Mouse (Mus musculus) stomach, embryonic 14.5 days (tissue): ENCODE results near the gene Gadd45a. TPM values are rescaled to one million over a fixed set of nuclear protein-coding genes. Genes with fewer than 3 reads are reported as not detected.

Experiments
- ATAC-seq: fragments of 200-750 bp; cut with Nextera tagmentation; 2 replicates; pipeline ENCODE4 v1.8.0; 2017; ENCODE audit warnings: low read depth, moderate TSS enrichment; ENCODE audit not compliant: insufficient number of reproducible peaks, insufficient read depth, low FRiP score
- H3K27ac ChIP-seq: fragments of 300-500 bp; sonication (generic); 2 replicates; pipeline ENCODE4 v1.5.1; 2014; ENCODE audit warnings: mild to moderate bottlenecking, low read length, moderate library complexity, mixed read lengths
- H3K27me3 ChIP-seq: fragments of 300-500 bp; sonication (generic); 2 replicates; pipeline ENCODE4 v1.6.1; 2014; ENCODE audit warnings: low read length, control low read depth, mixed read lengths; ENCODE audit not compliant: control insufficient read depth, insufficient read depth
- H3K36me3 ChIP-seq: fragments of 300-500 bp; sonication (generic); 2 replicates; pipeline ENCODE4 v1.6.1; 2014; ENCODE audit warnings: mild to moderate bottlenecking, control low read depth, low read length, moderate library complexity, mixed read lengths; ENCODE audit not compliant: control insufficient read depth, insufficient read depth
- H3K4me1 ChIP-seq: fragments of 300-500 bp; sonication (generic); 2 replicates; pipeline ENCODE4 v1.6.1; 2014; ENCODE audit warnings: low read length, control low read depth, mixed read lengths; ENCODE audit not compliant: control insufficient read depth, insufficient read depth
- H3K4me2 ChIP-seq: fragments of 300-500 bp; sonication (generic); replicated peaks from 2 replicates; pipeline ENCODE4 v1.6.1; 2014; ENCODE audit warnings: low read depth, low read length, control low read depth
- H3K4me3 ChIP-seq: fragments of 300-500 bp; sonication (generic); 2 replicates; pipeline ENCODE4 v1.5.1; 2014; ENCODE audit warnings: low read depth, low read length, control low read depth
- H3K9ac ChIP-seq: fragments of 300-500 bp; sonication (generic); replicated peaks from 2 replicates; pipeline ENCODE4 v1.6.1; 2014; ENCODE audit warnings: low read depth, mild to moderate bottlenecking, control low read depth, low read length, moderate library complexity, mixed read lengths
- H3K9me3 ChIP-seq: fragments of 300-500 bp; sonication (generic); 2 replicates; pipeline ENCODE4 v1.6.1; 2016; ENCODE audit warnings: low read depth, low read length, control low read depth; ENCODE audit not compliant: control insufficient read depth
- WGBS: fragments of 180-500 bp; shearing (Covaris S2); extraction: QIAGEN DNeasy Blood & Tissue Kit; methylation state at CpG from one replicate; pipeline ENCODE4 v1.1.7; 2014; 5-methylcytosine and 5-hydroxymethylcytosine counted together
- polyA plus RNA-seq: library from polyadenylated mRNA; unstranded; fragments of >200 nt; fragmentation: Nextera tagmentation; extraction: Ambion mirVana; gene quantifications from 2 replicates; pipeline ENCODE4 v1.2.1, GENCODE M21; 2014

The Gadd45a gene
- polyA plus RNA-seq, 1 experiment from 2014 or later = 13.0 TPM

- no peak for ATAC-seq
- no peak overlapping the region for H3K4me3 ChIP-seq
- H3K9me3 ChIP-seq = no peaks in the 10 kb centered on the region
- no peak overlapping the region for H3K27ac ChIP-seq
- H3K27me3 ChIP-seq = no peaks in the 10 kb centered on the region
- no peak overlapping the region for H3K9ac ChIP-seq
- H3K4me2 ChIP-seq = no peak overlapping the region
- WGBS = 76% methylated on average over 7 of the region's 7 CpGs
- peaks cover 9% of the 10 kb centered on the region; the same call in 1 of the 2 replicates for H3K4me1 ChIP-seq
- no peaks in the 10 kb centered on the region for H3K36me3 ChIP-seq
These were observed 26.7 kb downstream of the Gadd45a start for GRCm38 (mm10) chr6:67010370-67011216.

- Histone ChIP-seq H3K27me3 (no peaks in the 10 kb centered on the region), H3K4me1 (0 out of 2 replicates have a peak, but pooled peaks cover 5% of the 10 kb centered on the region), H3K27ac (no peak overlapping the region), H3K9ac (no peak overlapping the region), H3K4me2 (no peak overlapping the region), H3K4me3 (no peak overlapping the region), H3K9me3 (no peaks in the 10 kb centered on the region), H3K36me3 (no peaks in the 10 kb centered on the region)
- 88% methylated on average over 3 of the region's 3 CpGs for WGBS
- ATAC-seq = no peak
These were observed 27.4 kb downstream of the Gadd45a start for GRCm38 (mm10) chr6:67009888-67010287.

- Histone ChIP-seq H3K36me3 (no peaks in the 10 kb centered on the region), H3K9me3 (no peaks in the 10 kb centered on the region), H3K4me3 (no peak overlapping the region), H3K4me2 (no peak overlapping the region), H3K4me1 (no peaks in the 10 kb centered on the region), H3K9ac (no peak overlapping the region), H3K27me3 (no peaks in the 10 kb centered on the region), H3K27ac (no peak overlapping the region)
- no peak for ATAC-seq
These were observed 37.5 kb downstream of the Gadd45a start for GRCm38 (mm10) chr6:66999800-67000199.

GRCm38 (mm10) chr6:66998645-66999044 is 38.6 kb downstream of the Gadd45a start:
- H3K9ac ChIP-seq = no peak overlapping the region
- no peaks in the 10 kb centered on the region for H3K36me3 ChIP-seq
- H3K4me2 ChIP-seq = no peak overlapping the region
- H3K9me3 ChIP-seq = no peaks in the 10 kb centered on the region
- 94% methylated on average over 2 of the region's 2 CpGs for WGBS
- ATAC-seq = no peak
- no peaks in the 10 kb centered on the region for H3K4me1 ChIP-seq
- H3K27me3 ChIP-seq = no peaks in the 10 kb centered on the region
- H3K4me3 ChIP-seq = no peak overlapping the region
- no peak overlapping the region for H3K27ac ChIP-seq

GRCm38 (mm10) chr6:66996257-66996656 is 41.0 kb downstream of the Gadd45a start:
- WGBS = 56% methylated on average over 1 of the region's 1 CpGs
- H3K27ac ChIP-seq = no peak overlapping the region
- H3K9me3 ChIP-seq = no peaks in the 10 kb centered on the region
- no peak overlapping the region for H3K4me3 ChIP-seq
- no peaks in the 10 kb centered on the region for H3K36me3 ChIP-seq
- H3K9ac ChIP-seq = no peak overlapping the region
- no peaks in the 10 kb centered on the region for H3K27me3 ChIP-seq
- no peaks in the 10 kb centered on the region for H3K4me1 ChIP-seq
- no peak overlapping the region for H3K4me2 ChIP-seq
- no peak for ATAC-seq

- ATAC-seq = no peak
These were observed 41.4 kb downstream of the Gadd45a start for GRCm38 (mm10) chr6:66995825-66996224.

GRCm38 (mm10) chr6:66994981-66995380 is 42.3 kb downstream of the Gadd45a start:
- Histone ChIP-seq H3K9ac (no peak overlapping the region), H3K27me3 (no peaks in the 10 kb centered on the region), H3K4me1 (no peaks in the 10 kb centered on the region), H3K4me3 (no peak overlapping the region), H3K36me3 (no peaks in the 10 kb centered on the region), H3K9me3 (no peaks in the 10 kb centered on the region), H3K4me2 (no peak overlapping the region), H3K27ac (no peak overlapping the region)
- WGBS = 94% methylated on average over 8 of the region's 8 CpGs
- no peak for ATAC-seq

More at GRCm38 (mm10) chr6:66995825-66996224, 41.4 kb downstream of the Gadd45a start:
- no peak overlapping the region for H3K4me2 ChIP-seq
- H3K4me3 ChIP-seq = no peak overlapping the region
- H3K9me3 ChIP-seq = no peaks in the 10 kb centered on the region
- H3K27me3 ChIP-seq = no peaks in the 10 kb centered on the region
- H3K36me3 ChIP-seq = no peaks in the 10 kb centered on the region
- H3K9ac ChIP-seq = no peak overlapping the region
- H3K27ac ChIP-seq = no peak overlapping the region
- WGBS = 96% methylated on average over 1 of the region's 1 CpGs
- no peaks in the 10 kb centered on the region for H3K4me1 ChIP-seq

GRCm38 (mm10) chr6:66992786-66993185 is 44.5 kb downstream of the Gadd45a start:
- Histone ChIP-seq H3K4me3 (no peak overlapping the region), H3K4me2 (no peak overlapping the region), H3K4me1 (no peaks in the 10 kb centered on the region), H3K27ac (no peak overlapping the region), H3K9ac (no peak overlapping the region), H3K27me3 (no peaks in the 10 kb centered on the region), H3K9me3 (no peaks in the 10 kb centered on the region), H3K36me3 (no peaks in the 10 kb centered on the region)
- WGBS = 79% methylated on average over 8 of the region's 8 CpGs
- ATAC-seq = no peak

- H3K4me3 ChIP-seq = no peak overlapping the region
- H3K9me3 ChIP-seq = no peaks in the 10 kb centered on the region
- no peak overlapping the region for H3K9ac ChIP-seq
- WGBS = 51% methylated on average over 9 of the region's 9 CpGs
- H3K27me3 ChIP-seq = no peaks in the 10 kb centered on the region
- no peaks in the 10 kb centered on the region for H3K4me1 ChIP-seq
- no peak overlapping the region for H3K27ac ChIP-seq
- ATAC-seq = no peak
- H3K36me3 ChIP-seq = no peaks in the 10 kb centered on the region
- no peak overlapping the region for H3K4me2 ChIP-seq
These were observed 45.0 kb downstream of the Gadd45a start for GRCm38 (mm10) chr6:66992232-66992631.
